Mouse (Mus musculus): ENCODE measurements around the gene Cabp4. TPM values are rescaled to one million over a fixed set of nuclear protein-coding genes. Genes with fewer than 3 reads are reported as not detected.

Cabp4 gene
- polyA plus RNA-seq, 1 experiment from 2014 or later = 0.09 TPM

DNA sequence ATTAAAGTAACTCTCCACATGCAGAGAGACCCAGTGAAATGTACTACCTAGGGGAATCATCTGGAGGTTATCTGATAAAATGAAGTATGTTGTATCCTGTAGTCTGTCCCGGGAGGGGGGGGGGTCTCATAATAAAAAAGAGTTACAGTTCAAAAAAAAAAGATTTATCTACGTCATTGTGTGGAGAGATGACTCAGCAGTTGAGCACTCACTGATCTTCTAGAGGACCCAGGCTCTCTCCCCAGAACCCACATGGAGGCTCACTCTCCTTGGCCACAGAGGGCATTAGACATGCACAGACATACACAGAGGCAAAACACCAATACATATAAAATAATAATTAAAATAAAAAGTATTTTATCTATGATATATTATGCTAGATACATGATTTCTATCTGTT is 52.5 kb downstream of the Cabp4 start:
- 0 out of 2 replicates have a peak, but pooled peaks cover 10% of the 10 kb centered on the region for H3K27me3 ChIP-seq
- no peak overlapping the region for H3K4me2 ChIP-seq
- peaks cover 5% of the 10 kb centered on the region for H3K4me1 ChIP-seq
- no peaks in the 10 kb centered on the region for H3K36me3 ChIP-seq (replicated peaks)
- H3K4me3 ChIP-seq (replicated peaks) = no peak overlapping the region
- ATAC-seq (ENCODE audit: low FRiP score) = no peak
- no peak overlapping the region for H3K9ac ChIP-seq
- no peak overlapping the region for H3K27ac ChIP-seq
- 66% methylated on average over 2 of the region's 2 CpGs for WGBS
- no peaks in the 10 kb centered on the region for H3K9me3 ChIP-seq

DNA sequence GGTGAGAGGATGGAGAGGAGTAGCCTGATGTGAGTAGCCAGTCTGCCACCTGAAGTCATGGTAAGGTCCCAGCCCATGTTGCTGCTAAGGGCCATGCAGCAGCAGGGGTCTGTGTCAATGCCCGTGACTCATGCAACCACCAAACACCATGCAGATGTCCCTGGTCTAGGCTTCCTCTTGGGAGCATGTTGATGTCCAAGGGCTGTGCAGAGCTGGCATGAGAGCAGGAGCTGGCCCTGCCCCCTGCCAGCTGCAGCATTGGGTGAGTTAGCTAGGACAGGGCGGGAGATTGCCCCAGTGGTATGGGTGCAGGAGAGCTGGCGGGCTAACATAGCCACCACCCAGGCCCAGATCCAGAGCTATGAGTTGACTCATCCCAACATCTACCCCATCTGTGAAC is 53.4 kb downstream of the Cabp4 start:
- Histone ChIP-seq H3K27ac (no peak overlapping the region), H3K27me3 (0 out of 2 replicates have a peak, but pooled peaks cover 10% of the 10 kb centered on the region), H3K9me3 (no peaks in the 10 kb centered on the region), H3K9ac (0 out of 2 replicates have a peak overlapping the region, but pooled peaks have one; percentile 17), H3K4me1 (no peaks in the 10 kb centered on the region), H3K36me3 (replicated peaks) (no peaks in the 10 kb centered on the region), H3K4me3 (replicated peaks) (no peak overlapping the region), H3K4me2 (no peak overlapping the region)
- 80% methylated on average over 3 of the region's 3 CpGs for WGBS
- ATAC-seq (ENCODE audit: low FRiP score) = no peak

DNA sequence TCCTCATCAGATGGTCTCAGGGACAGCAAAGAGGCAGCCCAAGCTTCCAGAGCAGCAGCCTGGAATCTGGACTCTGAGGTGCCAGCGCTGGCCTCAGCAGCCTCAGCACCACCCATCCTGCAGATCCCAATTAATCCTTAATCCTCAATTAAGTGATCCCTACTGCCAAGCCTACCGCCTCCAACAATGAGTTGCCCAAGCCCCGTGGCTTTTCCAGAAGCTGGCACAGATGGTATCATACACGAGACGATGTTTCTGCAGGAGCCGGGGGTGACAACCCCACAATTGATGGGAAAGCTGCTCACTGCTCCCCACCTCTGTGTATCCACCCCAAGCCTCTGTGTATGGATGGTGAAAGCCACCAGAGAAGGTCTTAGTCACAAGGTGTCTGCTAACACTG is 54.7 kb downstream of the Cabp4 start:
- Histone ChIP-seq H3K36me3 (replicated peaks) (no peaks in the 10 kb centered on the region), H3K4me2 (no peak overlapping the region), H3K9me3 (no peaks in the 10 kb centered on the region), H3K4me1 (no peaks in the 10 kb centered on the region), H3K27me3 (peaks cover 13% of the 10 kb centered on the region; the same call in 1 of the 2 replicates), H3K27ac (no peak overlapping the region), H3K4me3 (replicated peaks) (no peak overlapping the region), H3K9ac (no peak overlapping the region)
- no peak for ATAC-seq (ENCODE audit: low FRiP score)
- WGBS = 53% methylated on average over 6 of the region's 6 CpGs

GRCm38 (mm10) chr19:4088146-4088545 is 55.7 kb downstream of the Cabp4 start:
- Histone ChIP-seq H3K9me3 (no peaks in the 10 kb centered on the region), H3K4me1 (no peaks in the 10 kb centered on the region), H3K27me3 (peaks cover 18% of the 10 kb centered on the region; the same call in 1 of the 2 replicates), H3K4me2 (no peak overlapping the region), H3K36me3 (replicated peaks) (no peaks in the 10 kb centered on the region), H3K27ac (no peak overlapping the region), H3K9ac (no peak overlapping the region), H3K4me3 (replicated peaks) (no peak overlapping the region)
- 57% methylated on average over 5 of the region's 5 CpGs for WGBS
- no peak for ATAC-seq (ENCODE audit: low FRiP score)

DNA sequence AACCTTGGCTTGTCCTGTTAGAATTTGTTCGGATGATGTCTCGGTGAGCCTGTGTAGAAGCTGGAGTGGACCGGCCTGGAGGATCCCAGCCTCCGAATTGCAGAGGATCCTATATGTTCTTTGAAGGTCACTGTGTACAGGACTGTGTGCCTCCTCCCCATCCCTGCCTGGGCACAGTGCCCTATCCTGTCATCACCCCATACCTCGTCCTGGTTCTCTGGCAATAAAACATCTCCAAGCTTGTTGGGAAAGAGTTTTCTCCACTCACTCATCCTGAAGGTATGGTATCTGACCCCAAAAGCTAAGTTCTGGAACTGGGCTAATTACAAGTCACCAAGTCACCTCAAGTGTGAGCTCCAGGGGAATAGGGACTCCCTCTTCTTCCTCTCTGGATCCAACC is 56.7 kb downstream of the Cabp4 start:
- no peaks in the 10 kb centered on the region for H3K36me3 ChIP-seq (replicated peaks)
- no peaks in the 10 kb centered on the region for H3K9me3 ChIP-seq
- 93% methylated on average over 5 of the region's 5 CpGs for WGBS
- ATAC-seq (ENCODE audit: low FRiP score) = no peak
- no peak overlapping the region for H3K9ac ChIP-seq
- no peak overlapping the region for H3K4me2 ChIP-seq
- H3K4me1 ChIP-seq = no peaks in the 10 kb centered on the region
- no peak overlapping the region for H3K27ac ChIP-seq
- no peak overlapping the region for H3K4me3 ChIP-seq (replicated peaks)
- H3K27me3 ChIP-seq = peaks cover 18% of the 10 kb centered on the region; the same call in 1 of the 2 replicates

GRCm38 (mm10) chr19:4086156-4086555 is 57.7 kb downstream of the Cabp4 start:
- H3K4me3 ChIP-seq (replicated peaks) = no peak overlapping the region

More at GRCm38 (mm10) chr19:4086156-4086555, 57.7 kb downstream of the Cabp4 start:
- Histone ChIP-seq H3K9ac (no peak overlapping the region), H3K4me2 (no peak overlapping the region), H3K9me3 (no peaks in the 10 kb centered on the region), H3K27ac (no peak overlapping the region), H3K36me3 (replicated peaks) (no peaks in the 10 kb centered on the region), H3K4me1 (no peaks in the 10 kb centered on the region), H3K27me3 (peaks cover 18% of the 10 kb centered on the region; the same call in 1 of the 2 replicates)
- 91% methylated on average over 15 of the region's 15 CpGs for WGBS
- no peak for ATAC-seq (ENCODE audit: low FRiP score)

Other genes with a start within 250 kb of the Cabp4 start
- 10.3 and 12.4 TPM in 2 replicates for gene Tcirg1, start 236.9 kb downstream of the Cabp4 start, polyA plus RNA-seq (2016; fragmentation: Nextera tagmentation; extraction: Ambion mirVana)
- 166 and 168 TPM in 2 replicates for gene Ndufs8, start 231.3 kb downstream of the Cabp4 start, polyA plus RNA-seq (2016; fragmentation: Nextera tagmentation; extraction: Ambion mirVana)
- gene Aldh3b1, start 214.2 kb downstream of the Cabp4 start, polyA plus RNA-seq (2016; fragmentation: Nextera tagmentation; extraction: Ambion mirVana) = 0.64 and 0.69 TPM in 2 replicates
- gene Unc93b1, start 208.8 kb downstream of the Cabp4 start, polyA plus RNA-seq (2016; fragmentation: Nextera tagmentation; extraction: Ambion mirVana) = 4.8 TPM in 2 replicates
- gene Aldh3b3, start 185.4 kb downstream of the Cabp4 start, polyA plus RNA-seq (2016; fragmentation: Nextera tagmentation; extraction: Ambion mirVana) = not detected in 2 replicates
- 0.26 and 0.70 TPM in 2 replicates for gene Aldh3b2, start 171.7 kb downstream of the Cabp4 start, polyA plus RNA-seq (2016; fragmentation: Nextera tagmentation; extraction: Ambion mirVana)
- 0.58 and 1.4 TPM in 2 replicates for gene Acy3, start 157.5 kb downstream of the Cabp4 start, polyA plus RNA-seq (2016; fragmentation: Nextera tagmentation; extraction: Ambion mirVana)
- gene Tbx10, start 151.3 kb downstream of the Cabp4 start, polyA plus RNA-seq (2016; fragmentation: Nextera tagmentation; extraction: Ambion mirVana) = not detected in 2 replicates
- 19.3 and 20.8 TPM in 2 replicates for gene Nudt8, start 143.5 kb downstream of the Cabp4 start, polyA plus RNA-seq (2016; fragmentation: Nextera tagmentation; extraction: Ambion mirVana)
- 4.1 and 4.3 TPM in 2 replicates for gene Gm49405, start 143.4 kb downstream of the Cabp4 start, polyA plus RNA-seq (2016; fragmentation: Nextera tagmentation; extraction: Ambion mirVana)
- 6.3 TPM in 2 replicates for gene Doc2g, start 140.7 kb downstream of the Cabp4 start, polyA plus RNA-seq (2016; fragmentation: Nextera tagmentation; extraction: Ambion mirVana)
- gene Ndufv1, start 131.2 kb downstream of the Cabp4 start, polyA plus RNA-seq (2016; fragmentation: Nextera tagmentation; extraction: Ambion mirVana) = 186 and 204 TPM in 2 replicates
- gene Gstp1, start 106.0 kb downstream of the Cabp4 start, polyA plus RNA-seq (2016; fragmentation: Nextera tagmentation; extraction: Ambion mirVana) = 321 and 346 TPM in 2 replicates
- gene Gstp2, start 98.0 kb downstream of the Cabp4 start, polyA plus RNA-seq (2016; fragmentation: Nextera tagmentation; extraction: Ambion mirVana) = 1.6 and 5.5 TPM in 2 replicates
- gene Gstp3, start 84.5 kb downstream of the Cabp4 start, polyA plus RNA-seq (2016; fragmentation: Nextera tagmentation; extraction: Ambion mirVana) = not detected in 2 replicates
- gene Cabp2, start 62.5 kb downstream of the Cabp4 start, polyA plus RNA-seq (2016; fragmentation: Nextera tagmentation; extraction: Ambion mirVana) = not detected in 2 replicates
- gene Cdk2ap2, start 46.9 kb downstream of the Cabp4 start, polyA plus RNA-seq (2016; fragmentation: Nextera tagmentation; extraction: Ambion mirVana) = 70.4 and 73.9 TPM in 2 replicates
- 21.5 and 22.9 TPM in 2 replicates for gene Pitpnm1, start 44.0 kb downstream of the Cabp4 start, polyA plus RNA-seq (2016; fragmentation: Nextera tagmentation; extraction: Ambion mirVana)
- 56.4 and 60.7 TPM in 2 replicates for gene Aip, start 18.2 kb downstream of the Cabp4 start, polyA plus RNA-seq (2016; fragmentation: Nextera tagmentation; extraction: Ambion mirVana)
- gene Gpr152, start 4.2 kb downstream of the Cabp4 start, polyA plus RNA-seq (2016; fragmentation: Nextera tagmentation; extraction: Ambion mirVana) = not detected in 2 replicates
- 125 and 135 TPM in 2 replicates for gene Coro1b, start 4.6 kb upstream of the Cabp4 start, polyA plus RNA-seq (2016; fragmentation: Nextera tagmentation; extraction: Ambion mirVana)
- 0.51 and 0.74 TPM in 2 replicates for gene Ptprcap, start 9.6 kb upstream of the Cabp4 start, polyA plus RNA-seq (2016; fragmentation: Nextera tagmentation; extraction: Ambion mirVana)
- gene Rps6kb2, start 19.3 kb upstream of the Cabp4 start, polyA plus RNA-seq (2016; fragmentation: Nextera tagmentation; extraction: Ambion mirVana) = 59.5 and 62.5 TPM in 2 replicates
- 3.2 TPM in 2 replicates for gene Carns1, start 31.4 kb upstream of the Cabp4 start, polyA plus RNA-seq (2016; fragmentation: Nextera tagmentation; extraction: Ambion mirVana)
- gene Tbc1d10c, start 47.3 kb upstream of the Cabp4 start, polyA plus RNA-seq (2016; fragmentation: Nextera tagmentation; extraction: Ambion mirVana) = 0.31 and 0.86 TPM in 2 replicates
- gene Ppp1ca, start 48.0 kb upstream of the Cabp4 start, polyA plus RNA-seq (2016; fragmentation: Nextera tagmentation; extraction: Ambion mirVana) = 689 and 709 TPM in 2 replicates
- 38.8 and 42.2 TPM in 2 replicates for gene Rad9a, start 57.6 kb upstream of the Cabp4 start, polyA plus RNA-seq (2016; fragmentation: Nextera tagmentation; extraction: Ambion mirVana)
- 0.85 and 1.2 TPM in 2 replicates for gene Clcf1, start 70.2 kb upstream of the Cabp4 start, polyA plus RNA-seq (2016; fragmentation: Nextera tagmentation; extraction: Ambion mirVana)
- not detected in 2 replicates for gene AC109138.7, start 70.3 kb upstream of the Cabp4 start, polyA plus RNA-seq (2016; fragmentation: Nextera tagmentation; extraction: Ambion mirVana)
- gene Pold4, start 87.9 kb upstream of the Cabp4 start, polyA plus RNA-seq (2016; fragmentation: Nextera tagmentation; extraction: Ambion mirVana) = 11.7 and 13.1 TPM in 2 replicates
- 5.6 and 6.1 TPM in 2 replicates for gene Ssh3, start 125.1 kb upstream of the Cabp4 start, polyA plus RNA-seq (2016; fragmentation: Nextera tagmentation; extraction: Ambion mirVana)
- gene Ankrd13d, start 139.1 kb upstream of the Cabp4 start, polyA plus RNA-seq (2016; fragmentation: Nextera tagmentation; extraction: Ambion mirVana) = 12.6 and 14.2 TPM in 2 replicates
- gene Grk2, start 162.2 kb upstream of the Cabp4 start, polyA plus RNA-seq (2016; fragmentation: Nextera tagmentation; extraction: Ambion mirVana) = 18.7 and 19.0 TPM in 2 replicates

All from forebrain, embryonic 12.5 days (tissue).